Mouse (Mus musculus): ENCODE data around the gene Sstr2. TPM values are rescaled to one million over a fixed set of nuclear protein-coding genes. Genes with fewer than 3 reads are reported as not detected.
"Not testable (repeated sequence)": the region's sequence is repeated elsewhere in the genome, so short reads cannot be mapped to it uniquely, and the experiment has no call there.

Sstr2 gene
- polyA plus RNA-seq, 1 experiment from 2014 or later: 6.8 TPM

- Histone ChIP-seq H3K9ac (ENCODE audit: low read depth, low read length) (no peak overlapping the region), H3K9me3 (replicated peaks; ENCODE audit: control insufficient read depth, low read length) (no peaks in the 10 kb centered on the region), H3K4me1 (ENCODE audit: control insufficient read depth, low read depth, low read length) (no peaks in the 10 kb centered on the region), H3K36me3 (ENCODE audit: control insufficient read depth, insufficient read depth) (peaks cover 85% of the 10 kb centered on the region), H3K4me2 (ENCODE audit: low read depth, low read length) (no peak overlapping the region), H3K27ac (ENCODE audit: low read length) (no peak overlapping the region), H3K27me3 (ENCODE audit: control insufficient read depth, insufficient read depth, low read depth, low read length) (no peaks in the 10 kb centered on the region), H3K4me3 (ENCODE audit: low read depth, low read length) (no peak overlapping the region)
- ATAC-seq (ENCODE audit: low read depth): no peak; the same call in 1 of the 2 replicates
- 83% methylated on average over 8 of the region's 8 CpGs for WGBS (ENCODE audit: insufficient replicate concordance)
Measured at GRCm38 (mm10) chr11:113658319-113658718, 39.2 kb downstream of the Sstr2 start.

- Histone ChIP-seq H3K9ac (ENCODE audit: low read depth, low read length) (no peak overlapping the region), H3K27ac (ENCODE audit: low read length) (no peak overlapping the region), H3K27me3 (ENCODE audit: control insufficient read depth, insufficient read depth, low read depth, low read length) (no peaks in the 10 kb centered on the region), H3K4me2 (ENCODE audit: low read depth, low read length) (no peak overlapping the region), H3K36me3 (ENCODE audit: control insufficient read depth, insufficient read depth) (peaks cover 85% of the 10 kb centered on the region), H3K4me3 (ENCODE audit: low read depth, low read length) (no peak overlapping the region), H3K4me1 (ENCODE audit: control insufficient read depth, low read depth, low read length) (no peaks in the 10 kb centered on the region), H3K9me3 (replicated peaks; ENCODE audit: control insufficient read depth, low read length) (no peaks in the 10 kb centered on the region)
- no peak for ATAC-seq (ENCODE audit: low read depth)
- 82% methylated on average over 4 of the region's 4 CpGs for WGBS (ENCODE audit: insufficient replicate concordance)
Measured at GRCm38 (mm10) chr11:113658763-113659162, 39.6 kb downstream of the Sstr2 start.

- not testable (repeated sequence) for H3K9ac ChIP-seq (ENCODE audit: low read depth, low read length); H3K27ac ChIP-seq (ENCODE audit: low read length); H3K4me2 ChIP-seq (ENCODE audit: low read depth, low read length); H3K9me3 ChIP-seq (replicated peaks; ENCODE audit: control insufficient read depth, low read length); ATAC-seq (ENCODE audit: low read depth); H3K4me1 ChIP-seq (ENCODE audit: control insufficient read depth, low read depth, low read length); H3K27me3 ChIP-seq (ENCODE audit: control insufficient read depth, insufficient read depth, low read depth, low read length); H3K4me3 ChIP-seq (ENCODE audit: low read depth, low read length)
- peaks cover 82% of the 10 kb centered on the region for H3K36me3 ChIP-seq (ENCODE audit: control insufficient read depth, insufficient read depth)
- WGBS (ENCODE audit: insufficient replicate concordance): 95% methylated on average over 3 of the region's 3 CpGs
Measured at GRCm38 (mm10) chr11:113660213-113660612, 41.1 kb downstream of the Sstr2 start.

GRCm38 (mm10) chr11:113660940-113661339 is 41.8 kb downstream of the Sstr2 start:
- WGBS (ENCODE audit: insufficient replicate concordance): 90% methylated on average over 11 of the region's 11 CpGs
- Histone ChIP-seq H3K9ac (ENCODE audit: low read depth, low read length) (no peak overlapping the region), H3K4me3 (ENCODE audit: low read depth, low read length) (no peak overlapping the region), H3K36me3 (ENCODE audit: control insufficient read depth, insufficient read depth) (peaks cover 76% of the 10 kb centered on the region), H3K4me1 (ENCODE audit: control insufficient read depth, low read depth, low read length) (no peaks in the 10 kb centered on the region; the same call in 1 of the 2 replicates), H3K4me2 (ENCODE audit: low read depth, low read length) (no peak overlapping the region), H3K27me3 (ENCODE audit: control insufficient read depth, insufficient read depth, low read depth, low read length) (no peaks in the 10 kb centered on the region), H3K27ac (ENCODE audit: low read length) (no peak overlapping the region), H3K9me3 (replicated peaks; ENCODE audit: control insufficient read depth, low read length) (no peaks in the 10 kb centered on the region)
- no peak for ATAC-seq (ENCODE audit: low read depth)

- no peak overlapping the region for H3K9ac ChIP-seq (ENCODE audit: low read depth, low read length)
- H3K4me3 ChIP-seq (ENCODE audit: low read depth, low read length): no peak overlapping the region
- H3K9me3 ChIP-seq (replicated peaks; ENCODE audit: control insufficient read depth, low read length): no peaks in the 10 kb centered on the region
- H3K27me3 ChIP-seq (ENCODE audit: control insufficient read depth, insufficient read depth, low read depth, low read length): no peaks in the 10 kb centered on the region
- H3K4me2 ChIP-seq (ENCODE audit: low read depth, low read length): no peak overlapping the region
- H3K27ac ChIP-seq (ENCODE audit: low read length): no peak overlapping the region
- no peak for ATAC-seq (ENCODE audit: low read depth)
- H3K36me3 ChIP-seq (ENCODE audit: control insufficient read depth, insufficient read depth): peaks cover 69% of the 10 kb centered on the region
- peaks cover 9% of the 10 kb centered on the region for H3K4me1 ChIP-seq (ENCODE audit: control insufficient read depth, low read depth, low read length)
- WGBS (ENCODE audit: insufficient replicate concordance): 82% methylated on average over 18 of the region's 18 CpGs
Measured at GRCm38 (mm10) chr11:113661835-113662351, 42.8 kb downstream of the Sstr2 start.

GRCm38 (mm10) chr11:113664279-113664678 is 45.1 kb downstream of the Sstr2 start:
- Histone ChIP-seq H3K36me3 (ENCODE audit: control insufficient read depth, insufficient read depth) (peaks cover 57% of the 10 kb centered on the region), H3K9ac (ENCODE audit: low read depth, low read length) (no peak overlapping the region), H3K27me3 (ENCODE audit: control insufficient read depth, insufficient read depth, low read depth, low read length) (no peaks in the 10 kb centered on the region), H3K27ac (ENCODE audit: low read length) (no peak overlapping the region), H3K9me3 (replicated peaks; ENCODE audit: control insufficient read depth, low read length) (no peaks in the 10 kb centered on the region), H3K4me3 (ENCODE audit: low read depth, low read length) (no peak overlapping the region), H3K4me1 (ENCODE audit: control insufficient read depth, low read depth, low read length) (peaks cover 33% of the 10 kb centered on the region), H3K4me2 (ENCODE audit: low read depth, low read length) (no peak overlapping the region)
- ATAC-seq (ENCODE audit: low read depth): no peak
- WGBS (ENCODE audit: insufficient replicate concordance): 77% methylated on average over 2 of the region's 2 CpGs

- ATAC-seq (ENCODE audit: low read depth): peak; percentile 68
- Histone ChIP-seq H3K9ac (ENCODE audit: low read depth, low read length) (no peak overlapping the region), H3K27me3 (ENCODE audit: control insufficient read depth, insufficient read depth, low read depth, low read length) (no peaks in the 10 kb centered on the region), H3K36me3 (ENCODE audit: control insufficient read depth, insufficient read depth) (peaks cover 54% of the 10 kb centered on the region), H3K4me2 (ENCODE audit: low read depth, low read length) (peak overlapping the region; percentile 45), H3K9me3 (replicated peaks; ENCODE audit: control insufficient read depth, low read length) (no peaks in the 10 kb centered on the region), H3K4me3 (ENCODE audit: low read depth, low read length) (no peak overlapping the region), H3K4me1 (ENCODE audit: control insufficient read depth, low read depth, low read length) (peaks cover 44% of the 10 kb centered on the region), H3K27ac (ENCODE audit: low read length) (peak overlapping the region; percentile 79)
- 41% methylated on average over 6 of the region's 6 CpGs for WGBS (ENCODE audit: insufficient replicate concordance)
Measured at GRCm38 (mm10) chr11:113666205-113666604, 47.1 kb downstream of the Sstr2 start.

GRCm38 (mm10) chr11:113666648-113667047 is 47.5 kb downstream of the Sstr2 start:
- peaks cover 44% of the 10 kb centered on the region for H3K4me1 ChIP-seq (ENCODE audit: control insufficient read depth, low read depth, low read length)
- peak overlapping the region; percentile 79 for H3K27ac ChIP-seq (ENCODE audit: low read length)
- peak overlapping the region; percentile 44; the same call in 1 of the 2 replicates for H3K9ac ChIP-seq (ENCODE audit: low read depth, low read length)
- 29% methylated on average over 10 of the region's 10 CpGs for WGBS (ENCODE audit: insufficient replicate concordance)
- H3K4me3 ChIP-seq (ENCODE audit: low read depth, low read length): peak overlapping the region; percentile 14; the same call in 1 of the 2 replicates
- peak; percentile 52 for ATAC-seq (ENCODE audit: low read depth)
- H3K9me3 ChIP-seq (replicated peaks; ENCODE audit: control insufficient read depth, low read length): no peaks in the 10 kb centered on the region
- peaks cover 50% of the 10 kb centered on the region for H3K36me3 ChIP-seq (ENCODE audit: control insufficient read depth, insufficient read depth)
- peak overlapping the region; percentile 45 for H3K4me2 ChIP-seq (ENCODE audit: low read depth, low read length)
- H3K27me3 ChIP-seq (ENCODE audit: control insufficient read depth, insufficient read depth, low read depth, low read length): no peaks in the 10 kb centered on the region

GRCm38 (mm10) chr11:113667122-113667521 is 48.0 kb downstream of the Sstr2 start:
- Histone ChIP-seq H3K4me1 (ENCODE audit: control insufficient read depth, low read depth, low read length) (peaks cover 44% of the 10 kb centered on the region), H3K27ac (ENCODE audit: low read length) (peak overlapping the region; percentile 79), H3K9ac (ENCODE audit: low read depth, low read length) (no peak overlapping the region), H3K4me3 (ENCODE audit: low read depth, low read length) (no peak overlapping the region), H3K4me2 (ENCODE audit: low read depth, low read length) (peak overlapping the region; percentile 45; the same call in 1 of the 2 replicates), H3K9me3 (replicated peaks; ENCODE audit: control insufficient read depth, low read length) (no peaks in the 10 kb centered on the region), H3K36me3 (ENCODE audit: control insufficient read depth, insufficient read depth) (peaks cover 46% of the 10 kb centered on the region), H3K27me3 (ENCODE audit: control insufficient read depth, insufficient read depth, low read depth, low read length) (no peaks in the 10 kb centered on the region)
- no peak for ATAC-seq (ENCODE audit: low read depth)
- WGBS (ENCODE audit: insufficient replicate concordance): 70% methylated on average over 2 of the region's 2 CpGs
